ENCODE assay signal across 15 mouse cellular contexts in genomic region chr13:54792259-54793230, GRCm38 (mm10). TPM values are rescaled to one million over a fixed set of nuclear protein-coding genes. Genes with fewer than 3 reads are reported as not detected.
DNase-seq lines count a peak whose midpoint lies in the region; ATAC-seq and TF ChIP-seq lines count a peak whose summit lies in the region.
"Had no signal": no experiment of that assay in that cellular context is flagged by ENCODE, and none has a peak within 500 bp of the region (broad histone marks: within the 10 kb centered on the region; RNA-seq: fewer than 3 reads in every experiment).

No protein-coding gene starts in this region.

- H3K27ac ChIP-seq in liver, embryonic 11.5 days (ENCODE audit: low read depth, low read length), result no peak overlapping the region
- peak overlapping the region; percentile 71 for H3K27ac ChIP-seq in ES-E14 (ENCODE audit: insufficient read depth, low read depth, low read length, poor library complexity, severe bottlenecking)
- H3K27ac ChIP-seq: lung, embryonic 15.5 days had no signal

- H3K36me3 ChIP-seq in liver, embryonic 11.5 days (ENCODE audit: control insufficient read depth, insufficient read depth, low read length), result no peaks in the 10 kb centered on the region
- no peaks in the 10 kb centered on the region; the same call in 1 of the 2 replicates for H3K36me3 ChIP-seq in ES-E14 (ENCODE audit: control insufficient read depth, insufficient read depth, low read length, poor library complexity, severe bottlenecking)
- H3K36me3 ChIP-seq: G1E; lung, embryonic 15.5 days had no signal

- no peak overlapping the region for H3K9ac ChIP-seq in liver, embryonic 11.5 days (ENCODE audit: low read depth, low read length)
- H3K9ac ChIP-seq in ES-E14 (ENCODE audit: insufficient read depth, low read depth, low read length, poor library complexity, severe bottlenecking), result 0 out of 2 replicates have a peak overlapping the region, but pooled peaks have one; percentile 21
- H3K9ac ChIP-seq: lung, embryonic 15.5 days had no signal

- 17% methylated on average over 21 of the region's 21 CpGs for WGBS in liver, embryonic 11.5 days

- no peak overlapping the region for H3K4me3 ChIP-seq in liver, embryonic 11.5 days (ENCODE audit: low read depth, low read length)
- H3K4me3 ChIP-seq in ES-E14 (ENCODE audit: insufficient read depth in 1 of 2, low read depth in 1 of 2, low read length in 2 of 2, poor library complexity in 1 of 2, severe bottlenecking in 1 of 2), result peak overlapping the region; percentile 28 to 43; a peak in 3 of 4 replicates
- H3K4me3 ChIP-seq: lung, embryonic 15.5 days had no signal

- no peak for ATAC-seq in liver, embryonic 11.5 days (replicated peaks; ENCODE audit: low FRiP score)

- peaks cover 24% of the 10 kb centered on the region for H3K27me3 ChIP-seq in liver, embryonic 11.5 days (replicated peaks; ENCODE audit: control insufficient read depth, insufficient read depth, low read length)

- H3K4me2 ChIP-seq in liver, embryonic 11.5 days, result no peak overlapping the region
- H3K4me2 ChIP-seq: lung, embryonic 15.5 days had no signal

- peak; percentile 67 for DNase-seq in cerebellum, adult 9-11 months
- no peak for DNase-seq in cerebellum, adult 11 months
- peak; percentile 21 for DNase-seq in liver
- no peak for DNase-seq in liver, embryonic 11.5 days (ENCODE audit: low spot score)
- peak; percentile 84 for DNase-seq in ES-E14 (ENCODE audit: low read depth, low spot score)
- DNase-seq in mesoderm, embryonic 11.5 days (ENCODE audit: low read depth, low spot score), result peak; percentile 43
- DNase-seq in frontal cortex, postnatal 10 days (ENCODE audit: low spot score in 2 of 2), result no peak
- no peak for DNase-seq in gastrocnemius, postnatal 25 days
- DNase-seq: kidney, postnatal 14 days; thymus, postnatal 36 days had no signal

- no peaks in the 10 kb centered on the region for H3K9me3 ChIP-seq in liver, embryonic 11.5 days (ENCODE audit: control insufficient read depth, low read length)
- no peaks in the 10 kb centered on the region for H3K9me3 ChIP-seq in ES-E14 (ENCODE audit: control insufficient read depth, insufficient read depth, low read depth, low read length)
- H3K9me3 ChIP-seq: G1E; lung, embryonic 15.5 days had no signal

- H3K4me1 ChIP-seq in liver, embryonic 11.5 days (replicated peaks; ENCODE audit: control insufficient read depth, insufficient read depth, low read length), result peaks cover 5% of the 10 kb centered on the region
- peaks cover 4 to 32% of the 10 kb centered on the region in 2 experiments; a peak in 2 of 4 replicates for H3K4me1 ChIP-seq in ES-E14 (ENCODE audit: control insufficient read depth in 2 of 2, insufficient read depth in 2 of 2, low read length in 2 of 2, poor library complexity in 1 of 2)

- in situ Hi-C loops in ES-E14 (cut with MboI; ENCODE audit: low sequenced_read_pairs in 2 of 2, unreplicated experiment in 2 of 2), result loop anchor here in 1 of 2 experiments (10.0 kb wide), 1 partner anchor 272 kb away; no protein-coding TSS in a partner anchor

TF ChIP-seq in ES-E14, 5 proteins besides CTCF, POLR2A, EP300 and RAD21:
- TF ChIP-seq ZNF384 (IDR thresholded peaks at IDR 0.05; ENCODE audit: low read depth, low read length) (no peak), MAFK (IDR thresholded peaks at IDR 0.05; ENCODE audit: insufficient read depth, low read depth, low read length) (peak; percentile 80), ZC3H11A (IDR thresholded peaks at IDR 0.05; ENCODE audit: borderline replicate concordance, low read depth, low read length) (no peak), CHD2 (IDR thresholded peaks at IDR 0.05; ENCODE audit: low read depth, low read length) (no peak)

RNA-seq across cellular contexts. Expression of gene Tspan17, which starts 3.4 kb away (rescaled TPM):
- 2.3 and 2.6 TPM in 2 replicates for polyA plus RNA-seq in liver, embryonic 11.5 days (2014; fragmentation: Nextera tagmentation; extraction: Ambion mirVana)
- 9.8 and 10.4 TPM in 2 replicates for total RNA-seq in ES-E14 (2012; rRNA removed)
- total RNA-seq in gastrocnemius, postnatal 25 days (2021), result 10 to 100 TPM; 14.2 to 18.0 TPM

RNA-seq across cellular contexts. Expression of gene Eif4e1b, which starts 8.7 kb away (rescaled TPM):
- polyA plus RNA-seq in liver, embryonic 11.5 days (2014; fragmentation: Nextera tagmentation; extraction: Ambion mirVana), result not detected in 2 replicates
- 0.37 and 0.54 TPM in 2 replicates for total RNA-seq in ES-E14 (2012; rRNA removed)
- total RNA-seq in gastrocnemius, postnatal 25 days (2021), result not detected
- total RNA-seq: common myeloid progenitor, adult 5-6 weeks; gastrocnemius, adult 18-20 months; neutrophil, adult 5-6 weeks had no signal
- polyA plus RNA-seq: G1E; lung, embryonic 15.5 days had no signal

RNA-seq across cellular contexts. Expression of gene Sncb, which starts 26.1 kb away (rescaled TPM):
- not detected in 2 replicates for polyA plus RNA-seq in liver, embryonic 11.5 days (2014; fragmentation: Nextera tagmentation; extraction: Ambion mirVana)
- 0.16 TPM in 1 of 2 replicates, not detected in the other for total RNA-seq in ES-E14 (2012; rRNA removed)
- total RNA-seq in gastrocnemius, postnatal 25 days (2021), result not detected
- total RNA-seq: common myeloid progenitor, adult 5-6 weeks; G1E; gastrocnemius, adult 18-20 months; neutrophil, adult 5-6 weeks had no signal
- polyA plus RNA-seq: G1E had no signal

RNA-seq across cellular contexts. Expression of gene Gprin1, which starts 42.9 kb away (rescaled TPM):
- polyA plus RNA-seq in liver, embryonic 11.5 days (2014; fragmentation: Nextera tagmentation; extraction: Ambion mirVana), result 0.29 and 0.30 TPM in 2 replicates
- total RNA-seq in ES-E14 (2012; rRNA removed), result 0.37 and 0.58 TPM in 2 replicates
- total RNA-seq in gastrocnemius, postnatal 25 days (2021), result not detected
- total RNA-seq: common myeloid progenitor, adult 5-6 weeks; gastrocnemius, adult 18-20 months; neutrophil, adult 5-6 weeks had no signal
- polyA plus RNA-seq: G1E had no signal

Comparison
In these comparisons a context has a peak if more than half of its experiments do, and no peak if none do; other contexts are left out.
1. DNase-seq: peak in cerebellum, adult 9-11 months (single experiment), liver (single experiment), ES-E14 (single experiment) and mesoderm, embryonic 11.5 days (single experiment); none in cerebellum, adult 11 months (single experiment), liver, embryonic 11.5 days (single experiment), frontal cortex, postnatal 10 days (0 of 2) and gastrocnemius, postnatal 25 days (single experiment).